Mouse (Mus musculus): ENCODE data around the gene Fam19a1.

The Fam19a1 gene

DNA sequence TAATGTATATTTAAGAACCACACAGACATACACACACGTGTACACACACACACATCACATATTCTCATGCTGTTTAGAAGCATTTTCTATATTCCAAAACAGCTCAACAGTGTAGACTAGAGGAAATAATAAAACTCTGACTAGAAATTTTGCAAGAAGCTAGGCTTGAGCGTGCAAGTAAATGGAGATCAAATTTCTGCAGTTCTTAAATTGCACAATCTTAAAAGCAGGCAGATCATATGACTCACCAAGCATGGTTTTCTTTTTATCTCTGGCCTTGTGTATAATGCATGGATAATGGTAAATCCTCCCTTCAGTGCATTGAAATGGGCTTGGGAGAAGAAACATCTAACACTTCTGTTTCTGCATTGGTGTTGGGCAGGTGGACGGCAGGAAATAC, 564.9 kb downstream of the Fam19a1 start:
- DNase-seq (ENCODE audit: low spot score in 2 of 2): no peak
